Comparison of ENCODE assay signal across 8 mouse cellular contexts in the genomic region with DNA sequence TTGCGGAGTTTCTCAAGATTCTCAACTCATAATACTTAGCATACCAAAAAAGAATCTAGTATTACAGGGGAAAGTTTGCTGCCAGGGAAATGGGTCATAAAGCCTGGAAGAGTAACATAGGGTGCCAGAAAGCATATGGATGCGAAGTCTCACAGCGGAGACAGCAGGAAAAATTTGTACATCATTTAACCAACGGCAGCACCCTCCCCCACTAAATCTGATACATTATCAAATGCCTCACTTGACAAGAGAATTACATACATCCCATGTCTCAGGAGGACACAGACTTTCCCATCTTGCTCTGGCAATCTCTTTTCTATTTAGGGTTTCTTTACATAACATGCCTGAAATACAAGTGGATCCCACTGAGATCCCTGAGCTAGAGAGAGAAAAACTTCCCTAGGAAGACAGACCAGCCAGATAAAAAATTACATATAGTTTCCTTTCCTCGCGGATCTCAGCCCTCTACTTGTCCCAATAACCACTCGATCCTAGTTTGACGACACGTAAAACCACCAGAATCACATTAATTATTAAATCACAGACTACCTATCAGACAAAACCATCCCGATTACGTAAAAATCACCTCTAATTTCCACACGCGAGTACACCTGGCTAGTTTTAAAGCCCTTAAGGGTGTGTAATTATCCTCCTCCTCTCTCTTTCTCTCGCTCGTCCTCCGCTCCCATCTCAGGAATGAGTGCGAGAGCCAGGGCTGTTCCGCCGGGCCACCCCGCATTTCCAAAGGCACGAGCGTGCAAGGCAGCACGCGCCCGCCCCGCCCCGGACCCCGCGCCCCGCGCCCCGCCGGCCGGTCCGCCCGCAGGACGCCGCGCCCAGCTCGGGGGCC.
A peak's percentile ranks its signal among the peaks of the same experiment; 100 is the strongest.
DNase-seq lines count a peak whose midpoint lies in the region; ATAC-seq lines count a peak whose summit lies in the region.

No protein-coding gene starts in this region.

- no peak for DNase-seq in heart, adult 8-10 months (ENCODE audit: low spot score)
- peak; percentile 22 for DNase-seq in ES-CJ7 (ENCODE audit: low read depth, low spot score)
- peak; percentile 40 for DNase-seq in embryonic facial prominence, embryonic 11.5 days (ENCODE audit: low spot score)
- no peak for DNase-seq in midbrain, embryonic 10.5 days (ENCODE audit: low spot score)
- DNase-seq in left cerebral cortex, adult 18-20 months (ENCODE audit: low spot score in 2 of 2): no peak
- DNase-seq in urinary bladder, postnatal 25 days (ENCODE audit: low spot score): no peak

- H3K4me2 ChIP-seq in heart, embryonic 14.5 days (ENCODE audit: low read length): peak overlapping the region; percentile 87
- peak overlapping the region; percentile 95 for H3K4me2 ChIP-seq in embryonic facial prominence, embryonic 11.5 days (ENCODE audit: low read depth, low read length)

- WGBS in heart, embryonic 14.5 days: 3% methylated on average over 40 of the region's 40 CpGs
- 5% methylated on average over 24 of the region's 40 CpGs for WGBS in embryonic facial prominence, embryonic 11.5 days
- 4% methylated on average over 40 of the region's 40 CpGs for WGBS in midbrain, embryonic 10.5 days

- ATAC-seq in heart, embryonic 14.5 days (ENCODE audit: insufficient number of reproducible peaks, insufficient read depth, low FRiP score, low read depth): peak; percentile 49; the same call in 1 of the 2 replicates
- peak; percentile 53; the same call in 1 of the 2 replicates for ATAC-seq in embryonic facial prominence, embryonic 11.5 days (replicated peaks; ENCODE audit: insufficient number of reproducible peaks, low FRiP score, low TSS enrichment, low read depth)
- ATAC-seq in inflammation-experienced regulatory T-cells, adult 6 months: peak; percentile 7

- H3K36me3 ChIP-seq in heart, embryonic 14.5 days (ENCODE audit: control insufficient read depth, insufficient read depth, low read length): no peaks in the 10 kb centered on the region
- H3K36me3 ChIP-seq in embryonic facial prominence, embryonic 11.5 days (replicated peaks; ENCODE audit: control insufficient read depth, insufficient read depth, low read depth, low read length): no peaks in the 10 kb centered on the region
- no peaks in the 10 kb centered on the region for H3K36me3 ChIP-seq in midbrain, embryonic 10.5 days

- no peaks in the 10 kb centered on the region for H3K27me3 ChIP-seq in heart, embryonic 14.5 days (ENCODE audit: control insufficient read depth, insufficient read depth, low read length)
- H3K27me3 ChIP-seq in embryonic facial prominence, embryonic 11.5 days (ENCODE audit: control insufficient read depth, insufficient read depth, low read length): 0 out of 2 replicates have a peak, but pooled peaks cover 2% of the 10 kb centered on the region
- peaks cover 11% of the 10 kb centered on the region; the same call in 1 of the 2 replicates for H3K27me3 ChIP-seq in midbrain, embryonic 10.5 days (ENCODE audit: low read depth, poor library complexity, severe bottlenecking)

- H3K9ac ChIP-seq in heart, embryonic 14.5 days (ENCODE audit: low read length): peak overlapping the region; percentile 95
- H3K9ac ChIP-seq in embryonic facial prominence, embryonic 11.5 days (replicated peaks; ENCODE audit: low read length): peak overlapping the region; percentile 70

- H3K9me3 ChIP-seq in heart, embryonic 14.5 days (ENCODE audit: control insufficient read depth, low read length): no peaks in the 10 kb centered on the region
- H3K9me3 ChIP-seq in embryonic facial prominence, embryonic 11.5 days (replicated peaks; ENCODE audit: control insufficient read depth, low read length): no peaks in the 10 kb centered on the region
- H3K9me3 ChIP-seq in midbrain, embryonic 10.5 days (replicated peaks): no peaks in the 10 kb centered on the region

- H3K4me3 ChIP-seq in heart, embryonic 14.5 days (ENCODE audit: control insufficient read depth in 1 of 2, insufficient read depth in 1 of 2, low read depth in 1 of 2, low read length in 2 of 2): peak overlapping the region; percentile 89 to 95
- peak overlapping the region; percentile 71 for H3K4me3 ChIP-seq in embryonic facial prominence, embryonic 11.5 days (ENCODE audit: low read depth, low read length)
- H3K4me3 ChIP-seq in midbrain, embryonic 10.5 days: peak overlapping the region; percentile 88

- H3K27ac ChIP-seq in heart, embryonic 14.5 days (replicated peaks in 1 of 2; ENCODE audit: control insufficient read depth in 1 of 2, insufficient read depth in 1 of 2, low read depth in 2 of 2, low read length in 2 of 2): peak overlapping the region; percentile 89 to 91
- peak overlapping the region; percentile 70 for H3K27ac ChIP-seq in embryonic facial prominence, embryonic 11.5 days (replicated peaks; ENCODE audit: low read depth, low read length)
- H3K27ac ChIP-seq in midbrain, embryonic 10.5 days (replicated peaks): peak overlapping the region; percentile 96

- H3K4me1 ChIP-seq in heart, embryonic 14.5 days (ENCODE audit: control insufficient read depth in 2 of 2, insufficient read depth in 2 of 2, low read length in 2 of 2): peaks cover 0 to 22% of the 10 kb centered on the region in 2 experiments
- no peaks in the 10 kb centered on the region for H3K4me1 ChIP-seq in embryonic facial prominence, embryonic 11.5 days (ENCODE audit: control insufficient read depth, insufficient read depth, low read length)
- peaks cover 85% of the 10 kb centered on the region for H3K4me1 ChIP-seq in midbrain, embryonic 10.5 days

Comparison
In these comparisons a context has a peak if more than half of its experiments do, and no peak if none do; other contexts are left out.
1. DNase-seq: peak in ES-CJ7 (single experiment) and embryonic facial prominence, embryonic 11.5 days (single experiment); none in heart, adult 8-10 months (single experiment), midbrain, embryonic 10.5 days (single experiment), left cerebral cortex, adult 18-20 months (0 of 2) and urinary bladder, postnatal 25 days (single experiment).
2. Peak in every context shown above with its lines, with median percentiles within 50 percentile points of each other: ATAC-seq, H3K27ac ChIP-seq and H3K4me3 ChIP-seq.